Mouse (Mus musculus): Measurements from ENCODE around the gene Olfr654.

Gene Olfr654

DNA sequence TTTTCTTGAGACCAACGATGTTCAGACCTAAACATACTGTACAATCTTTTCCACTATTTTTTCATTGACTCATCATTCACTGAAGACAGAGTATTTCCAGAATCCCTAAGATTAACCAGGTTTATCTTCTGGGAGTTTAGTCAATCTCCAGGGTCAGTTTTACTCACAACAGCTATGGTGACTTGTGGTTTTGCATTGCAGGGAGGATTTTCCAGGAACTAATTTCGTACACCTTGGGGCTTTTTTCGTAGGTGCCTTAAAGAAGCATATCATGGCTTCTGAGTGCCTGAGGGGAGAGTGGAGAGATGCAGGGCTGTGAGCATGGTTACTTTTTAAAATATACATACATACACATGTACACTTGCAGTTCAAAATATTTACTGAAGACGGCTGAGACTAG is at the start of gene Olfr654:
Gene Olfr654, plus strand, starts transcription at position 301 of the 400 bp plus-strand sequence.
- no peak for DNase-seq (ENCODE audit: low spot score in 2 of 2)

DNA sequence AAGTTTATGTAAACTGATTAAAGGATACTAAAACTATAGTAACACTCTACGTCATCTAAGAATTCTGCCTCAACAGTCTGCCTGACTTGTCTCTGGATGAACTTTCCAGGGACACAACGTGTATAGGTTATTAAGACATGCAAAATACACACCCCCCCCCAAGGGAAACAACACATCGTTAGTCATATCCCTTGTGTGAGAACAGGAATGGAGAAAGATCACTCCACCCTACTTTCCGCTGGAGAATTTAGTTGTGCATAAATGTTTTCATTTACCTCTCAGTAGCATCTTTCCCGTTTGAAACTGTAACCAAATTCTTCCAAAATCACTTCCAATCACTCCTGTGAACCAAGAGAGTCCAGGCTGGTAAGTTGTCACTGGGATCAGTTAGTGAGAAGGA is 37.0 kb upstream of the Olfr654 start, which contains the start of gene Olfr651:
Gene Olfr651, plus strand, starts transcription at position 301 of the 400 bp plus-strand sequence.
- DNase-seq (ENCODE audit: low spot score in 2 of 2) = no peak

- no peak for DNase-seq (ENCODE audit: low spot score in 2 of 2)
These were observed 34.1 kb upstream of the Olfr654 start for GRCm38 (mm10) chr7:104552700-104553099.

DNA sequence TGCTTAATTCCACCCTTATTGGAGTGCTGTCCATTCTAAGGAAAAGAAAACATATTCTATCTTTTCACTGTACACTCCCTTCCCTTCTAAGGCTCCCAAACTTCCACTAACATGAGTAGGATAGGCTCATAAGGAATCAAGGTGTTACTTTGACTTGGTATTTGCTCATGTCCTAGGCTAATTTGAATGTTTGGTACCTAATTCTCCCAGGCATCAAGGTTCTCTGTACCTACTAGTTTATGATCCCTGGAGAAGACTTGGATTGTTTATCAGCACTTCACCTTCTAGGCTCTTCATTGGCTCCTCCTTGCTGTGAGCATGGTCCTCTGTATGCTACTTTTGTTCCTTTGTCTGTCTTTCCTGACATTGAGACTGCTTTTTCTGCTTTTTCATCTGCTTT is 26.2 kb upstream of the Olfr654 start, which contains the start of gene Olfr652:
Gene Olfr652, plus strand, starts transcription at position 301 of the 400 bp plus-strand sequence.
- DNase-seq (ENCODE audit: low spot score in 2 of 2) = no peak

- no peak for DNase-seq (ENCODE audit: low spot score in 2 of 2)
These were observed 9.8 kb upstream of the Olfr654 start, which contains the start of gene Olfr653 for GRCm38 (mm10) chr7:104577014-104577413. Gene Olfr653 (plus strand): TSS chr7:104577314.

- DNase-seq (ENCODE audit: low spot score in 2 of 2) = no peak
These were observed 6.0 kb upstream of the Olfr654 start for GRCm38 (mm10) chr7:104580846-104581245.

GRCm38 (mm10) chr7:104581429-104581828 is 5.4 kb upstream of the Olfr654 start:
- no peak for DNase-seq (ENCODE audit: low spot score in 2 of 2)

DNA sequence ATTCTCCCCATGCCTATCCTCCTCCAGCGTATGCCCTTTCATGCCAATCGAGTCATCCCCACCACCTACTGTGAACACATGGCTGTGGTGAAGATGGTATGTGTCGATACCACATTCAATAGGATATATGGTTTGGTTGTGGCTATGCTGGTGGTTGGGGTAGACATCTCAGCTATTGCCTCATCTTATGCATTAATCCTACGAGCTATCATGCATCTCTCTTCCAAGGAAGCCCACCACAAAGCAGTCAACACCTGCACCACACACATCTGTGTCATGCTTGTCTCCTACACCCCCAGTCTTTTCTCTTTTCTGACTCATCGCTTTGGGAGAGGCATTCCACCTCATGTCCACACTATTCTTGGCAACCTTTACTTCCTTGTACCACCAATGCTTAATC is 1.4 kb downstream of the Olfr654 start:
- no peak for DNase-seq (ENCODE audit: low spot score in 2 of 2)

GRCm38 (mm10) chr7:104601679-104602078 is 14.9 kb downstream of the Olfr654 start, which contains the start of gene Olfr655:
Gene Olfr655 (minus strand): TSS chr7:104601779.
- DNase-seq (ENCODE audit: low spot score in 2 of 2) = no peak

- no peak for DNase-seq (ENCODE audit: low spot score in 2 of 2)
These were observed 16.3 kb downstream of the Olfr654 start for GRCm38 (mm10) chr7:104603173-104603572.

DNA sequence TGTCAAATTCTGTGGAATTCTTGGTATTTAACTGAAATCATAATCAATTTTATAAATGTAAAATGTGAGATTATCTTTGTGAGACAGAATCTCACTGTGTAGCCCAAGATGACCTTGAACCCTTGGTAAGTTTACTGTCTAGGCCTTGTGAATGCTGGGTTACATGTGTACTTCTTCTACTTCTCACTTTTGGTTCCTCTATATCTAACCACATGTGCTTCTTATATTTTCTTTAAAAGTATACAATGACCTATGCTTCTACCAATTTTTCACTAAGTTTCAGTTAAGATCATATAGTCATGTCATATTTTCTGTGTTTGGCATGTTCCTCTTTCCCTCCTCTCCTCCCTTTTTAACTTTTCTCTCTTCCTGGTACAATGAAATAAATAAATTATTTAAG is 17.9 kb downstream of the Olfr654 start:
- DNase-seq (ENCODE audit: low spot score in 2 of 2) = no peak

DNA sequence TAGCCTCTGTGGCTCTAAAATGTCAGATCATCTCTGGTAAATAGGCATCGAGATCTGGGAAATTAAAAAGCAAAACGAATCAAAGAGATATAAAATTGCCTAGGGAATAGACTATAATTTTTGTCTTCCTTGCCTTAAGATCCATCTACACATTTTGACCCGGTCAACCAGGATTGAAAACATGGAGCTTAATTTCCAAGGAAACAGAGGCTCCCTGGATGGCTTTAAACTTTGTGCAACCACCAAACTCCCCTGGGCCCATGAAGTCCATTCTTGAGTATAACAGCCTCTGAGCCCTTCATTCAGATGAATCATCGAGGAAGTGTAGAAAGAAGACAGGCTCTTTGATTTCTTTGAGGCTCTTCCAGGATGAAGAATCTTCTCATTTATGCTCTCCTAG is 26.8 kb downstream of the Olfr654 start, which contains the start of gene Olfr656:
Gene Olfr656, plus strand, starts transcription at position 301 of the 400 bp plus-strand sequence.
- DNase-seq (ENCODE audit: low spot score in 2 of 2) = no peak

- no peak for DNase-seq (ENCODE audit: low spot score in 2 of 2)
These were observed 37.7 kb downstream of the Olfr654 start, which contains the start of gene Olfr657 for GRCm38 (mm10) chr7:104624494-104624893. Gene Olfr657 (plus strand): TSS chr7:104624794.

All from left cerebral cortex, adult 9 months (tissue).